Mouse (Mus musculus) embryo, embryonic 11 days (tissue): ENCODE measurements around the gene Gm2056.
A peak's percentile ranks its signal among the peaks of the same experiment; 100 is the strongest.
"Not testable (repeated sequence)": the region's sequence is repeated elsewhere in the genome, so short reads cannot be mapped to it uniquely, and the experiment has no call there.

Experiments used
- DNase-seq: peaks from one replicate; pipeline ENCODE4 v3.0.0-alpha.2; 2015

Gene Gm2056

GRCm38 (mm10) chr12:88026704-88027103 lies at the start of gene Gm2056:
TSS of gene Gm2056 (plus strand) at chr12:88027004.
- not testable (repeated sequence) for DNase-seq

GRCm38 (mm10) chr12:87984000-87984399 lies 42.8 kb upstream of the Gm2056 start:
- not testable (repeated sequence) for DNase-seq

- DNase-seq = not testable (repeated sequence)
These were observed 22.7 kb upstream of the Gm2056 start for GRCm38 (mm10) chr12:88004118-88004517.

GRCm38 (mm10) chr12:88011548-88011947 lies 15.3 kb upstream of the Gm2056 start, which contains the start of gene Gm2075:
TSS of gene Gm2075 (plus strand) at chr12:88011848.
- not testable (repeated sequence) for DNase-seq

GRCm38 (mm10) chr12:88018671-88019070 lies 8.1 kb upstream of the Gm2056 start, which contains the start of gene Gm6803:
TSS of gene Gm6803 (minus strand) at chr12:88018771.
- DNase-seq = not testable (repeated sequence)

GRCm38 (mm10) chr12:88032250-88032649 lies 5.4 kb downstream of the Gm2056 start:
- not testable (repeated sequence) for DNase-seq

- peak; percentile 0 for DNase-seq
These were observed 12.3 kb downstream of the Gm2056 start for GRCm38 (mm10) chr12:88039062-88039461.

GRCm38 (mm10) chr12:88039703-88040102 lies 12.9 kb downstream of the Gm2056 start:
- not testable (repeated sequence) for DNase-seq

GRCm38 (mm10) chr12:88045226-88045625 lies 18.4 kb downstream of the Gm2056 start:
- DNase-seq = not testable (repeated sequence)
